Mouse (Mus musculus) liver, postnatal 0 days (tissue): ENCODE data around the gene Cyp11a1.

Source experiments
- CTCF ChIP-seq: sonication (generic); IDR thresholded peaks from 2 replicates; pipeline ENCODE4 v1.5.1; 2016; ENCODE audit warnings: antibody characterized with exemption, low read depth
- EP300 ChIP-seq: IDR thresholded peaks from 2 replicates; pipeline ENCODE4 v1.6.1; 2016; ENCODE audit warnings: antibody characterized with exemption, low read depth, mild to moderate bottlenecking

DNA sequence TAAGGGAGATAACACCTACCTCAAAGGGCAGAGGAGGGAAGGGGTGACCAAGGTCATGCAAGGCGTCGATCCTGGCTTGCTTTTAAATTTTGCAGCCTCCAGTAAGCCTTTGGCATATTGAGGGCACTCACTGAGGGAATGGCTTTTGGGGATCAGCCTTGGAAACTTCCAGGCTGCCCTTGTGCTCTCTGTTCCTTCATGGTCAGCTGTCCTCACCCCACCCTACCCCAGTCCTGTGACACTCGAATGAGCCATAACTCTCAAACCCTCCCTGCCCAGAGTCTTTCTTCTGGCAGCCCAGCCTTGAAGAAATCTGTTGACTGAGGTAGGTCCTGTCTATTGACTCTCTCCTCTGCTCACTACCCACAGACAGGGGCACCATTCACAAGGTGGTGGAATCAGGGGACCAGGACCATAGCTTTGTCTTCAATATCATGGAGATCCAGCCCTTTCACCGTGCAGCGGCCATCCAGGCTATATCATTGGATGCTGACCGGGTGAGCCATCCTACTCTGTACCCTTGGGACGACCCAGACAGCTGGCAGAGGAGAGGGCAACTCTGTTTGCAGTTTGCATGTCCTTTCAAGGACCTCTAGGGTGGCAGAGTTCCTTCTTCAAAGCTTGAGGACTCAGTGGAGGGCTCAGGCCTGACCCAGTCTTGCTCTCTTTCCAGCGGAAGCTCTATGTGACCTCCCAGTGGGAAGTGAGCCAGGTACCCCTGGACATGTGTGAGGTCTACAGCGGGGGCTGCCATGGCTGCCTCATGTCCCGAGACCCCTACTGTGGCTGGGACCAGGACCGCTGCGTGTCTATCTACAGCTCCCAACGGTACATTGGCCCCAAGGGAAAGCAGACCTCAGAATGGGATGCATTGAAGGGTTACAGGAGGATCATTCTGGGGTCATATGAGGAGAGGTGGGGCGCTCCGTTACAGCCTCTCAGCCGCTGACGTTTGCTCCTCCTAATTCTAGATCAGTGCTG lies 46.0 kb upstream of the Cyp11a1 start:
- TF ChIP-seq CTCF (no peak), EP300 (no peak)
